Mouse (Mus musculus) midbrain, embryonic 15.5 days (tissue): ENCODE measurements around the gene Zfp827. TPM values are rescaled to one million over a fixed set of nuclear protein-coding genes. Genes with fewer than 3 reads are reported as not detected.

Experiments used
- ATAC-seq: fragments of 200-750 bp; cut with Nextera tagmentation; replicated peaks from 2 replicates; pipeline ENCODE4 v1.8.0; 2017; ENCODE audit warnings: moderate TSS enrichment
- H3K27ac ChIP-seq: fragments of 300-500 bp; sonication (generic); 2 replicates; pipeline ENCODE4 v1.5.1; 2015; ENCODE audit warnings: mild to moderate bottlenecking, inconsistent platforms
- H3K27me3 ChIP-seq: fragments of 300-500 bp; sonication (generic); replicated peaks from 2 replicates; pipeline ENCODE4 v1.6.1; 2015; ENCODE audit warnings: inconsistent platforms
- H3K36me3 ChIP-seq: fragments of 300-500 bp; sonication (generic); replicated peaks from 2 replicates; pipeline ENCODE4 v1.6.1; 2015; ENCODE audit warnings: inconsistent platforms
- H3K4me1 ChIP-seq: fragments of 300-500 bp; sonication (generic); 2 replicates; pipeline ENCODE4 v1.6.1; 2015; ENCODE audit warnings: inconsistent platforms
- H3K4me2 ChIP-seq: fragments of 300-500 bp; sonication (generic); 2 replicates; pipeline ENCODE4 v1.6.1; 2015; ENCODE audit warnings: inconsistent platforms, mild to moderate bottlenecking, moderate library complexity
- H3K4me3 ChIP-seq: fragments of 300-500 bp; sonication (generic); 2 replicates; pipeline ENCODE4 v1.5.1; 2015; ENCODE audit warnings: mild to moderate bottlenecking, inconsistent platforms
- H3K9ac ChIP-seq: fragments of 300-500 bp; sonication (generic); 2 replicates; pipeline ENCODE4 v1.6.1; 2015; ENCODE audit warnings: mild to moderate bottlenecking, inconsistent platforms
- H3K9me3 ChIP-seq: fragments of 300-500 bp; sonication (generic); 2 replicates; pipeline ENCODE4 v1.6.1; 2016; ENCODE audit warnings: inconsistent platforms
- WGBS: fragments of 180-500 bp; shearing (Covaris S2); methylation state at CpG from one replicate; pipeline ENCODE4 v1.1.7; 2015; ENCODE audit warnings: mixed read lengths; 5-methylcytosine and 5-hydroxymethylcytosine counted together
- polyA plus RNA-seq: library from polyadenylated mRNA; unstranded; fragments of >200 nt; fragmentation: Nextera tagmentation; extraction: Ambion mirVana; gene quantifications from 2 replicates; pipeline ENCODE4 v1.2.1, GENCODE M21; 2015

Gene Zfp827
- polyA plus RNA-seq, 1 experiment from 2014 or later: 13.9 TPM

GRCm38 (mm10) chr8:79073311-79073710 lies 45.1 kb downstream of the Zfp827 start:
- Histone ChIP-seq H3K4me3 (no peak overlapping the region), H3K4me1 (peaks cover 12% of the 10 kb centered on the region), H3K27ac (no peak overlapping the region), H3K9ac (no peak overlapping the region), H3K27me3 (no peaks in the 10 kb centered on the region), H3K9me3 (no peaks in the 10 kb centered on the region), H3K36me3 (no peaks in the 10 kb centered on the region; the same call in 1 of the 2 replicates), H3K4me2 (no peak overlapping the region)
- no peak for ATAC-seq
- 94% methylated on average over 3 of the region's 3 CpGs for WGBS

GRCm38 (mm10) chr8:79074986-79075385 lies 46.7 kb downstream of the Zfp827 start:
- Histone ChIP-seq H3K4me2 (no peak overlapping the region), H3K4me1 (peaks cover 25% of the 10 kb centered on the region), H3K4me3 (no peak overlapping the region), H3K9me3 (no peaks in the 10 kb centered on the region), H3K27me3 (no peaks in the 10 kb centered on the region), H3K27ac (no peak overlapping the region), H3K9ac (no peak overlapping the region), H3K36me3 (no peaks in the 10 kb centered on the region; the same call in 1 of the 2 replicates)
- WGBS: 87% methylated on average over 9 of the region's 9 CpGs
- no peak for ATAC-seq

DNA sequence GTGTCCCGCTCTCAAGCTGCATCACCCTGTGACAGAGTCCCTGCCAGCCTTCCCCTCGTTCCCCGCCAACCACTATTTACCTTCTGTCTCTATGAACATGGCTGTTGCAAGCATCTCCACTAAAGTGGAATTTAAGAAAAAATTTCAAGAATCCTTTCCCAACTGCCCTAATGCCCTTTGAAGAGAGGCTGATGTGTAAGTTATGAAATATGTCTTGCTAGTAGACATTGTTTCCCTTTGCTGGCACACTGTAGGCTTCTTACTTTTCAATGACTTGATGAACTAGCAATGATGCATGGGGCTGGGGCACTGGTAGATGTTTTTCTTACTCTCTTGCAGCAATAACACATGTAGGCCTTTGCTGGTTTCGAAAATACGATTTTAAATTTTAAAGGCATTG lies 49.0 kb downstream of the Zfp827 start:
- H3K4me1 ChIP-seq: peaks cover 30% of the 10 kb centered on the region
- no peak for ATAC-seq
- WGBS: 89% methylated on average over 5 of the region's 5 CpGs
- no peaks in the 10 kb centered on the region for H3K9me3 ChIP-seq
- no peaks in the 10 kb centered on the region; the same call in 1 of the 2 replicates for H3K36me3 ChIP-seq
- no peak overlapping the region for H3K4me2 ChIP-seq
- no peak overlapping the region for H3K4me3 ChIP-seq
- no peak overlapping the region for H3K9ac ChIP-seq
- H3K27me3 ChIP-seq: no peaks in the 10 kb centered on the region
- H3K27ac ChIP-seq: no peak overlapping the region

DNA sequence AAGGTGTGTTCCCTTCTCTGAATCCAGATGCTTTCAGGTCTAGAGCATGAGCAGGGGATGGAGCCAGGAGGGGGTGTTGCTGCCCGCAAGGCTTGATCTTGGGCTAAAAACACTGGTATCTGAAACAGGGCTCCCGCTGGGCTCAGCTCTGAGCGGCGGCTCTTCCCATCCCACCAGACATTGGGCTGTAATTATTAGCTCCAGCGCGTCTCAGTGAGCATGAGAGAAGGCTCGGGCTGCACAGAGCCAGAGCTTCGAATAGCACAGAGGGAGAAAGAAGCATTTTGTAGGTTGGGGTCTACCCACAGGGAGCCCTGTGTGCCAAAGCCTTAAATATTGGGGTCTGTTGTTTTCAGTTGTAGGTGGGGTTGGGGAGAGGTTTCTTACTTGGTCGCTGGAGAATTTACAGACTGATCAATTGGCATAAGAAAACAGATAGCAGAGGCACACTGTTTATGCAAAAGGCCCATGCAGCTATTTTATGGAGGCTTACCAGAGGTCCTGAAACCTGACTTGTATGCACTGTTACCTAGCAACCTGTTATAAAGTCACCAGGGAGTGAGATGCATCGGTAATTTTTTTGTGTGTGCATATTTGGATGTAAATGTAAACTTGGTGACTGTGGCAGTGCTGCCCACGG lies 50.4 kb downstream of the Zfp827 start:
- Histone ChIP-seq H3K4me2 (peak overlapping the region; percentile 21), H3K27me3 (no peaks in the 10 kb centered on the region), H3K36me3 (no peaks in the 10 kb centered on the region; the same call in 1 of the 2 replicates), H3K4me3 (no peak overlapping the region), H3K27ac (peak overlapping the region; percentile 86), H3K9ac (peak overlapping the region; percentile 1; the same call in 1 of the 2 replicates), H3K9me3 (no peaks in the 10 kb centered on the region), H3K4me1 (peaks cover 33% of the 10 kb centered on the region)
- peak; percentile 79 for ATAC-seq
- WGBS: 8% methylated on average over 11 of the region's 11 CpGs

DNA sequence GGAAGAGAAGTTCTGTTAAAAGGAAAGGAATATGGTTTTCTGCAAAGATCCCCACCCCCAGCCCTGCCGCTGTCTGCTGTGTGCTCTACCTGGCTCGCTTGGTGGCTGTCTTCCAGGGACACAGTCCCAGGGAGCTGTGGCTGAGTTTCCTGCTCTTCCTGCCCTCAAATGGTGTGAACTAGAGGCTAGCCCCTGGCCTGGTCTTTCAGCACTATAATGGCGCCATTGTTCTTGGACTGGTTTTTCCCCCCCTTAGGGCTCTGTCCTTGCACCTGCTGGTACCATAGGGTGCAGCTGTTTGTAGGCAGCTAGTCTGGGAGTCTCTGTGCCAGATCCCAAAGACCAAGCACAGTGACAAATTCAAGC lies 50.9 kb downstream of the Zfp827 start:
- 52% methylated on average over 3 of the region's 3 CpGs for WGBS
- peak overlapping the region; percentile 21 for H3K4me2 ChIP-seq
- peaks cover 33% of the 10 kb centered on the region for H3K4me1 ChIP-seq
- H3K4me3 ChIP-seq: no peak overlapping the region
- no peaks in the 10 kb centered on the region for H3K9me3 ChIP-seq
- no peak overlapping the region for H3K9ac ChIP-seq
- no peaks in the 10 kb centered on the region; the same call in 1 of the 2 replicates for H3K36me3 ChIP-seq
- H3K27me3 ChIP-seq: no peaks in the 10 kb centered on the region
- H3K27ac ChIP-seq: peak overlapping the region; percentile 86
- peak; percentile 65 for ATAC-seq

- 78% methylated on average over 6 of the region's 6 CpGs for WGBS
- Histone ChIP-seq H3K4me1 (peaks cover 33% of the 10 kb centered on the region), H3K27ac (peak overlapping the region; percentile 86)
These were observed 52.0 kb downstream of the Zfp827 start for GRCm38 (mm10) chr8:79080096-79080739.

GRCm38 (mm10) chr8:79081333-79081732 lies 53.1 kb downstream of the Zfp827 start:
- H3K27ac ChIP-seq: no peak overlapping the region
- H3K9me3 ChIP-seq: no peaks in the 10 kb centered on the region
- no peak overlapping the region for H3K4me3 ChIP-seq
- peaks cover 33% of the 10 kb centered on the region for H3K4me1 ChIP-seq
- 98% methylated on average over 4 of the region's 4 CpGs for WGBS
- no peak overlapping the region for H3K4me2 ChIP-seq
- no peak for ATAC-seq
- no peak overlapping the region for H3K9ac ChIP-seq
- no peaks in the 10 kb centered on the region for H3K36me3 ChIP-seq
- no peaks in the 10 kb centered on the region for H3K27me3 ChIP-seq

More at GRCm38 (mm10) chr8:79080096-79080739, 52.0 kb downstream of the Zfp827 start:
- H3K9me3 ChIP-seq: no peaks in the 10 kb centered on the region
- no peak overlapping the region for H3K4me2 ChIP-seq
- no peaks in the 10 kb centered on the region; the same call in 1 of the 2 replicates for H3K36me3 ChIP-seq
- no peak overlapping the region for H3K9ac ChIP-seq
- no peaks in the 10 kb centered on the region for H3K27me3 ChIP-seq
- ATAC-seq: no peak
- no peak overlapping the region for H3K4me3 ChIP-seq

DNA sequence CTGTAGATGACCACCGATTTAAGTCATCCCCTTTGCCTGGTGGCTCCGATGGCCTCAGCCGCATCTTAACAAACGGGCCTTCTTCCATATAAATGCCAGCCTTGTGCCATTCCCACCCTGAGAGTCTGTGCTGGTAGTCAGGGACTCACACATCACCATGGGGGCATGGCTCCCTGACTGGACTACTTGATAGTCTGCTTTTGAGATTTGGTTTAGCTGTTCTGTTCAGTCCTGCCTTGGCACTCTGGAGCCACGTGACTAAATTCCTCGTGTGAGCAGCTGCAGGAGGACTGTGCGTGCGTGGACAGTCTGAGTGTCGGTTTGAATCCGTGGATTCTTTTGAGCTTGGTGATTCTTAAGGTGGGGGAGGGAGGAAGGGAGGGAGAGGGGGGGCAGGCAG lies 53.7 kb downstream of the Zfp827 start:
- peak; percentile 18; the same call in 1 of the 2 replicates for ATAC-seq
- Histone ChIP-seq H3K27ac (no peak overlapping the region), H3K4me3 (no peak overlapping the region), H3K4me2 (no peak overlapping the region), H3K36me3 (no peaks in the 10 kb centered on the region), H3K4me1 (peaks cover 33% of the 10 kb centered on the region), H3K27me3 (no peaks in the 10 kb centered on the region), H3K9ac (no peak overlapping the region), H3K9me3 (no peaks in the 10 kb centered on the region)
- WGBS: 80% methylated on average over 10 of the region's 10 CpGs

DNA sequence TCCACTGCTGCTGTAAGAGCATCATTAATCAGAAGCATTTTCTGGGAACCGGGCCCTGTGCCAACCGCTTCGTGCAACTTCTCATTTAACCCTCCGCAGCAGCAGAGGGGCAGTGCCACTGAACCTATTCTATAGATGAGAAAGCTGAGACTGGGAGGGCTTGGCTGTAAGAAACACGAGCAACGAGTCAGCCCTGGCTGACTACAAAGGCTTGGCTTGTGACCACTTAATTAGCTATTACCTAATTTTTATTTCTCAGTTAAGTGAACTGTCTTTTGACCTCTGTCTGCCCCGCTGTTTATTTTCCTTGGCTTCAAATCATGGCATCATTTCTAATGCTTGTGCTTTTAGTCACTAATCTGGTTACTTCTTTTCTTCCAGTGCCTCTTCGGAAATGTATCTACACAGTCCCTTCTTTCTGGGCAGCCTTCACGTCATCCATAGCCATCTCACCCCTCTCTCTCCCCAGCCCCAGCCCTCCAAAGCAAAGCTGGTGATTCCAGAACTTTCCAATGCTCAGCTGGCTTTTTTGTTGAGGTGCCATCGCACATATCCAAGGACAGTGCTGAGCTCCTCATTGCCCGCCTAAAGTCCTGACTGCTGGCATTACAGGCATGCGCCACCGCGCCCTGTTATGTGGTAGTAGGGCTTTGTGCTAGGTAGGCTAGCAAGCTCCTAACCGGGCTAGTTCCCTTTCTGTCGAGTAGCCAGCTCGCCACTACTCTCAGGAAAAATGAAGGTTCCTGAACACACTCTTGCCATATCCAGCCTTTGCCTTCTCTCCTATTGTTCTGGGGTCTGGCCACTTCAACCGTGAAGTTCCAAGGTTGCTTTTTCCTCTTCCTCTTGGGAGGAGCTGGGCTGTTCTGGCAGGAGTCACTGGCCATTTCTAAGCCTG lies 55.5 kb downstream of the Zfp827 start:
- WGBS: 80% methylated on average over 18 of the region's 18 CpGs
- Histone ChIP-seq H3K27ac (no peak overlapping the region), H3K36me3 (no peaks in the 10 kb centered on the region), H3K9me3 (no peaks in the 10 kb centered on the region), H3K4me2 (no peak overlapping the region), H3K27me3 (no peaks in the 10 kb centered on the region), H3K9ac (no peak overlapping the region), H3K4me1 (peaks cover 20% of the 10 kb centered on the region), H3K4me3 (no peak overlapping the region)
- no peak for ATAC-seq

DNA sequence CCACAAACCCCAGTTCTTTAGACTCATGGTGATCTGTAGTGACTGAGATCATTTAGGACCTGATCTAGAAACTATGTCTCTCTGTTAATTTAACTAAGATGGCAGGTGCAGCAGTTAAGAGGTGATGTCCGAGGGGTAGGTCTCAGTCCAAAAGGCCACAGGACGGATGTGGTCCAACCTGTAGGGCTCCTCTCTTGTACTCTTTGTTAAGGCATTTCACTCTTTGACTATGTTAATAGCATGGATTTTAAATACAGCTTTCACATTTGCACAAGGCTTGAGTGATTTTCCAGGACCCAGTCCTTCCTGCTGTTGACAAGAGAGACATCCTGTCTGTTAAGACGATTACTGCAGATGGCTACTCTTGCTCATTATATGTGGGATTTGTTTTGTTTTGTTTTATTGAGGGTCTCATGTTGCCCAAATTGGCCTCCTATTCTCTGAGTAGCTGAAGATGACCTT lies 56.2 kb downstream of the Zfp827 start:
- Histone ChIP-seq H3K36me3 (no peaks in the 10 kb centered on the region; the same call in 1 of the 2 replicates), H3K4me3 (no peak overlapping the region), H3K9me3 (no peaks in the 10 kb centered on the region), H3K4me2 (no peak overlapping the region), H3K9ac (no peak overlapping the region), H3K4me1 (peaks cover 14% of the 10 kb centered on the region), H3K27me3 (no peaks in the 10 kb centered on the region), H3K27ac (no peak overlapping the region)
- 90% methylated on average over 3 of the region's 3 CpGs for WGBS
- no peak for ATAC-seq

DNA sequence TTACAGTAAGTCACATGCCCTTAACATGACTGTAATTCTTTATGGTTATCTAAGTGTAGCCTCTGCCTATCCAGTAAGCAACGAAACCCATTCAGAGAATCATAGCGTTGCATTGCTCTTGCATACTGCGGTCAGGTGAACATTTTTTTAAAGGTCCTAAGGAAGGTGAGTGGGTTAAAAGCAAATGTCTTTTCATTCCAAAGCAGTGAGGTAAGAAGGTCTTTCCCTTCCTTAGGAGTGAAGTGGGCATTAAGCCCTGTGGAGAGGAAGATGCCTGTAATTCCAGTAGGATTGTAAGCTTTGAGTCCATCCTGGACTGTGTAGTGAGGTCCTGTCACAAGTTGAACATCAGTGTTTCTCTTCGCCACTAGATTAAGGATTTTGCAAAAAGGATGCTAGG lies 66.2 kb downstream of the Zfp827 start:
- Histone ChIP-seq H3K4me2 (no peak overlapping the region), H3K4me3 (no peak overlapping the region), H3K36me3 (no peaks in the 10 kb centered on the region; the same call in 1 of the 2 replicates), H3K9me3 (no peaks in the 10 kb centered on the region), H3K27ac (no peak overlapping the region), H3K27me3 (no peaks in the 10 kb centered on the region), H3K4me1 (no peaks in the 10 kb centered on the region), H3K9ac (no peak overlapping the region)
- 94% methylated on average over 4 of the region's 4 CpGs for WGBS
- no peak for ATAC-seq

GRCm38 (mm10) chr8:79095162-79095561 lies 66.9 kb downstream of the Zfp827 start:
- H3K4me2 ChIP-seq: no peak overlapping the region
- no peak overlapping the region for H3K27ac ChIP-seq
- H3K4me3 ChIP-seq: no peak overlapping the region
- H3K36me3 ChIP-seq: no peaks in the 10 kb centered on the region
- no peak overlapping the region for H3K9ac ChIP-seq
- 93% methylated on average over 7 of the region's 7 CpGs for WGBS
- no peaks in the 10 kb centered on the region for H3K4me1 ChIP-seq
- H3K9me3 ChIP-seq: no peaks in the 10 kb centered on the region
- no peak for ATAC-seq
- H3K27me3 ChIP-seq: no peaks in the 10 kb centered on the region
